Mouse (Mus musculus) C2C12 (cell line): ENCODE measurements around the gene Inpp5a. TPM values are rescaled to one million over a fixed set of nuclear protein-coding genes. Genes with fewer than 3 reads are reported as not detected.

Experiments
- H3K27me3 ChIP-seq: one replicate; pipeline ENCODE4 v1.6.1; 2011; ENCODE audit not compliant: control insufficient read depth, insufficient read depth, insufficient read length
- H3K36me3 ChIP-seq: one replicate; pipeline ENCODE4 v1.6.1; 2011; ENCODE audit not compliant: control insufficient read depth, insufficient read depth
- H3K4me3 ChIP-seq: one replicate; pipeline ENCODE4 v1.5.1; 2011; ENCODE audit warnings: mild to moderate bottlenecking, control low read depth; ENCODE audit not compliant: poor library complexity, insufficient read depth, severe bottlenecking
- H3K79me2 ChIP-seq: one replicate; pipeline ENCODE4 v1.6.1; 2011; ENCODE audit not compliant: control insufficient read depth, insufficient read depth
- H3K79me3 ChIP-seq: one replicate; pipeline ENCODE4 v1.6.1; 2011; ENCODE audit warnings: low read depth, control low read depth
- H3ac ChIP-seq: one replicate; pipeline ENCODE3; 2011; ENCODE audit warnings: low read depth; ENCODE audit not compliant: control insufficient read depth, insufficient read length
- CEBPB ChIP-seq: IDR thresholded peaks from one replicate; pipeline ENCODE4 v1.6.1; 2011; ENCODE audit warnings: low read depth, mild to moderate bottlenecking, control low read depth, moderate library complexity
- CTCF ChIP-seq: IDR thresholded peaks from one replicate; pipeline ENCODE4 v1.5.1; 2011; ENCODE audit not compliant: control insufficient read depth, insufficient read depth, insufficient read length
- FOSL1 ChIP-seq: IDR thresholded peaks from one replicate; pipeline ENCODE4 v1.8.0; 2011; ENCODE audit warnings: mild to moderate bottlenecking, low read length; ENCODE audit not compliant: poor library complexity, insufficient read depth, severe bottlenecking
- MAX ChIP-seq: IDR thresholded peaks from one replicate; pipeline ENCODE4 v1.6.1; 2011; ENCODE audit warnings: mild to moderate bottlenecking, control low read depth
- MYOD1 ChIP-seq: IDR thresholded peaks from one replicate; pipeline ENCODE4 v1.6.1; 2011; ENCODE audit warnings: low read depth; ENCODE audit not compliant: control insufficient read depth, insufficient read length
- MYOG ChIP-seq: IDR thresholded peaks from one replicate; pipeline ENCODE4 v1.6.1; 2011; ENCODE audit not compliant: control insufficient read depth, insufficient read length; ENCODE audit errors: extremely low read depth
- USF1 ChIP-seq: IDR thresholded peaks from one replicate; pipeline ENCODE4 v1.6.1; 2011; ENCODE audit warnings: low read depth, mild to moderate bottlenecking, control low read depth, moderate library complexity
- long read RNA-seq, 2 experiments: library from polyadenylated mRNA; unstranded; transcript quantifications; one replicate each; pipeline ENCODE4 v2.0.0; 2019 to 2020
- polyA plus RNA-seq: library from polyadenylated mRNA; unstranded; fragments of >200 nt; fragmentation: generic; extraction: Trizol; gene quantifications from one replicate; pipeline ENCODE4 v1.2.1, GENCODE M21; 2012; ENCODE audit warnings: missing spikeins

Gene Inpp5a
- polyA plus RNA-seq, result 22.7 TPM
- long read RNA-seq, experiment 1, partial matches to known transcripts, result 5 of 5 reads
- long read RNA-seq, experiment 1, other reads (novel, unspliced or antisense), result 0 of 5 reads
- long read RNA-seq, experiment 2, partial matches to known transcripts, result 2 of 3 reads
- long read RNA-seq, experiment 2, other reads (novel, unspliced or antisense), result 0 of 3 reads

- peaks cover 3% of the 10 kb centered on the region for H3K79me3 ChIP-seq
- H3K79me2 ChIP-seq, result peaks cover 20% of the 10 kb centered on the region
- no peaks in the 10 kb centered on the region for H3K36me3 ChIP-seq
- H3ac ChIP-seq, result peak within 1 kb of the TSS; percentile 83
- TF ChIP-seq FOSL1 (no peak), CEBPB (no peak), MYOD1 (no peak), MAX (no peak), CTCF (no peak)
- H3K27me3 ChIP-seq, result no peaks in the 10 kb centered on the region
- H3K4me3 ChIP-seq, result peak within 1 kb of the TSS; percentile 55
Measured at GRCm38 (mm10) chr7:139388670-139389212, at the start of gene Inpp5a. Gene Inpp5a, plus strand, starts transcription at chr7:139389109.

GRCm38 (mm10) chr7:139339184-139339583 lies 49.7 kb upstream of the Inpp5a start:
- Histone ChIP-seq H3K4me3 (no peak overlapping the region), H3K79me2 (no peaks in the 10 kb centered on the region), H3ac (no peak overlapping the region), H3K36me3 (no peaks in the 10 kb centered on the region), H3K79me3 (no peaks in the 10 kb centered on the region), H3K27me3 (no peaks in the 10 kb centered on the region)
- TF ChIP-seq FOSL1 (no peak), USF1 (no peak), MYOD1 (no peak), MAX (no peak), MYOG (no peak), CTCF (no peak), CEBPB (no peak)

GRCm38 (mm10) chr7:139341020-139341660 lies 47.8 kb upstream of the Inpp5a start:
- H3K79me2 ChIP-seq, result no peaks in the 10 kb centered on the region

GRCm38 (mm10) chr7:139342809-139343208 lies 46.1 kb upstream of the Inpp5a start:
- H3K79me3 ChIP-seq, result no peaks in the 10 kb centered on the region
- no peak overlapping the region for H3K4me3 ChIP-seq
- TF ChIP-seq FOSL1 (no peak), USF1 (no peak), MYOG (no peak), MYOD1 (no peak), CTCF (no peak), MAX (no peak)
- no peak overlapping the region for H3ac ChIP-seq
- H3K27me3 ChIP-seq, result no peaks in the 10 kb centered on the region
- no peaks in the 10 kb centered on the region for H3K79me2 ChIP-seq
- H3K36me3 ChIP-seq, result no peaks in the 10 kb centered on the region

More at GRCm38 (mm10) chr7:139341020-139341660, 47.8 kb upstream of the Inpp5a start:
- no peak for TF ChIP-seq MYOG
- no peak for TF ChIP-seq CEBPB
- TF ChIP-seq CTCF, result no peak
- TF ChIP-seq MAX, result no peak
- no peak for TF ChIP-seq MYOD1
- no peak for TF ChIP-seq USF1
- TF ChIP-seq FOSL1, result no peak
- Histone ChIP-seq H3ac (no peak overlapping the region), H3K36me3 (no peaks in the 10 kb centered on the region), H3K4me3 (no peak overlapping the region), H3K27me3 (no peaks in the 10 kb centered on the region), H3K79me3 (no peaks in the 10 kb centered on the region)

- Histone ChIP-seq H3K36me3 (no peaks in the 10 kb centered on the region), H3K4me3 (no peak overlapping the region), H3K79me2 (no peaks in the 10 kb centered on the region), H3K79me3 (no peaks in the 10 kb centered on the region), H3K27me3 (no peaks in the 10 kb centered on the region), H3ac (no peak overlapping the region)
- TF ChIP-seq FOSL1, result no peak
- no peak for TF ChIP-seq CTCF
Measured at GRCm38 (mm10) chr7:139347051-139347450, 41.9 kb upstream of the Inpp5a start.

GRCm38 (mm10) chr7:139350606-139351005 lies 38.3 kb upstream of the Inpp5a start:
- Histone ChIP-seq H3K79me2 (no peaks in the 10 kb centered on the region), H3K27me3 (no peaks in the 10 kb centered on the region), H3K79me3 (no peaks in the 10 kb centered on the region), H3K4me3 (no peak overlapping the region), H3ac (no peak overlapping the region), H3K36me3 (no peaks in the 10 kb centered on the region)
- TF ChIP-seq MAX, result peak; percentile 54
- TF ChIP-seq USF1, result peak; percentile 81
- TF ChIP-seq FOSL1, result no peak
- no peak for TF ChIP-seq CTCF
- peak; percentile 51 for TF ChIP-seq MYOD1
- TF ChIP-seq CEBPB, result no peak
- no peak for TF ChIP-seq MYOG
